Comparison of ENCODE assay signal across 8 mouse cellular contexts in genomic region chr2:35463372-35464088, GRCm38 (mm10). TPM values are rescaled to one million over a fixed set of nuclear protein-coding genes. Genes with fewer than 3 reads are reported as not detected.
DNase-seq lines count a peak whose midpoint lies in the region; ATAC-seq and TF ChIP-seq lines count a peak whose summit lies in the region.

No protein-coding gene starts in this region.

- peaks cover 0 to 3% of the 10 kb centered on the region in 2 experiments; a peak in 2 of 4 replicates for H3K36me3 ChIP-seq in MEL (ENCODE audit: control insufficient read depth in 1 of 2, insufficient read depth in 2 of 2, low read length in 2 of 2)
- no peaks in the 10 kb centered on the region for H3K36me3 ChIP-seq in forebrain, embryonic 13.5 days (ENCODE audit: poor library complexity, severe bottlenecking)
- H3K36me3 ChIP-seq in hindbrain, embryonic 12.5 days: no peaks in the 10 kb centered on the region
- H3K36me3 ChIP-seq in liver, embryonic 13.5 days: no peaks in the 10 kb centered on the region

- H3K27ac ChIP-seq in MEL (ENCODE audit: control insufficient read depth, low read depth, low read length): peak overlapping the region; percentile 75; the same call in 1 of the 2 replicates
- no peak overlapping the region for H3K27ac ChIP-seq in forebrain, embryonic 13.5 days
- H3K27ac ChIP-seq in hindbrain, embryonic 12.5 days: no peak overlapping the region
- H3K27ac ChIP-seq in liver, embryonic 13.5 days: peak overlapping the region; percentile 76

- H3K9ac ChIP-seq in MEL (ENCODE audit: control insufficient read depth, low read depth, low read length, poor library complexity, severe bottlenecking): peak overlapping the region; percentile 72
- no peak overlapping the region for H3K9ac ChIP-seq in forebrain, embryonic 13.5 days
- no peak overlapping the region for H3K9ac ChIP-seq in hindbrain, embryonic 12.5 days
- peak overlapping the region; percentile 79 for H3K9ac ChIP-seq in liver, embryonic 13.5 days

- no peaks in the 10 kb centered on the region for H3K9me3 ChIP-seq in MEL (replicated peaks; ENCODE audit: insufficient read depth, low read length)
- H3K9me3 ChIP-seq in forebrain, embryonic 13.5 days (replicated peaks): no peaks in the 10 kb centered on the region
- H3K9me3 ChIP-seq in hindbrain, embryonic 12.5 days (replicated peaks): no peaks in the 10 kb centered on the region
- no peaks in the 10 kb centered on the region for H3K9me3 ChIP-seq in liver, embryonic 13.5 days (replicated peaks)

- 0 out of 4 replicates have a peak, but pooled peaks of 1 of the 2 experiments have one; percentile 3 for TF ChIP-seq EP300 in MEL (IDR thresholded peaks at IDR 0.05; ENCODE audit: low read depth in 1 of 2, low read length in 2 of 2)

- TF ChIP-seq RAD21 in MEL (IDR thresholded peaks at IDR 0.05; ENCODE audit: low read depth, low read length): no peak

- H3K4me1 ChIP-seq in MEL (ENCODE audit: control insufficient read depth in 1 of 2, insufficient read depth in 2 of 2, low read length in 2 of 2): peaks cover 0 to 17% of the 10 kb centered on the region in 2 experiments; a peak in 2 of 4 replicates
- peaks cover 34% of the 10 kb centered on the region for H3K4me1 ChIP-seq in forebrain, embryonic 13.5 days
- H3K4me1 ChIP-seq in hindbrain, embryonic 12.5 days: peaks cover 23% of the 10 kb centered on the region; the same call in 1 of the 2 replicates
- peaks cover 58% of the 10 kb centered on the region for H3K4me1 ChIP-seq in liver, embryonic 13.5 days (replicated peaks)

- H3K27me3 ChIP-seq in MEL (ENCODE audit: control insufficient read depth in 1 of 2, insufficient read depth in 2 of 2, low read length in 2 of 2): no peaks in the 10 kb centered on the region
- peaks cover 21% of the 10 kb centered on the region for H3K27me3 ChIP-seq in forebrain, embryonic 13.5 days
- peaks cover 12% of the 10 kb centered on the region; the same call in 1 of the 2 replicates for H3K27me3 ChIP-seq in hindbrain, embryonic 12.5 days
- no peaks in the 10 kb centered on the region for H3K27me3 ChIP-seq in liver, embryonic 13.5 days

- peak in 1 of 2 experiments; percentile 63; a peak in 2 of 4 replicates for TF ChIP-seq POLR2A in MEL (IDR thresholded peaks at IDR 0.05; ENCODE audit: control insufficient read depth in 1 of 2, insufficient read depth in 1 of 2, low read depth in 1 of 2, low read length in 2 of 2, poor library complexity in 1 of 2)

- TF ChIP-seq CTCF in MEL (IDR thresholded peaks at IDR 0.05 in 2 of 3, conservative IDR thresholded peaks at IDR 0.05 in 1 of 3; ENCODE audit: control insufficient read depth in 1 of 3, insufficient read depth in 1 of 3, low read depth in 2 of 3, low read length in 3 of 3, poor library complexity in 1 of 3, severe bottlenecking in 1 of 3): no peak

- H3K4me3 ChIP-seq in MEL (ENCODE audit: control insufficient read depth in 1 of 2, insufficient read depth in 1 of 2, low read depth in 2 of 2, low read length in 2 of 2): peak overlapping the region; percentile 78 to 85
- H3K4me3 ChIP-seq in forebrain, embryonic 13.5 days: no peak overlapping the region
- no peak overlapping the region for H3K4me3 ChIP-seq in hindbrain, embryonic 12.5 days
- H3K4me3 ChIP-seq in liver, embryonic 13.5 days (replicated peaks): peak overlapping the region; percentile 14; the same call in 1 of the 2 replicates

- H3K4me2 ChIP-seq in forebrain, embryonic 13.5 days: peak overlapping the region; percentile 16
- peak overlapping the region; percentile 36 for H3K4me2 ChIP-seq in hindbrain, embryonic 12.5 days (replicated peaks)
- H3K4me2 ChIP-seq in liver, embryonic 13.5 days: peak overlapping the region; percentile 96

- DNase-seq in 3T3-L1 (ENCODE audit: low read depth, low spot score) (peak; percentile 48), MEL (ENCODE audit: low read depth, low spot score) (peak; percentile 96)
- DNase-seq in liver, embryonic 13.5 days: peak; percentile 73
- peak; percentile 77 for DNase-seq in thymus, postnatal 0 days (ENCODE audit: low spot score)
- DNase-seq in urinary bladder, postnatal 36 days (ENCODE audit: low spot score in 2 of 2): no peak

- WGBS in forebrain, embryonic 13.5 days: 19% methylated on average over 19 of the region's 19 CpGs
- 14% methylated on average over 19 of the region's 19 CpGs for WGBS in hindbrain, embryonic 12.5 days
- 9% methylated on average over 19 of the region's 19 CpGs for WGBS in liver, embryonic 13.5 days (ENCODE audit: insufficient replicate concordance)

- peaks cover 20% of the 10 kb centered on the region for H3K79me2 ChIP-seq in MEL (ENCODE audit: control insufficient read depth, insufficient read depth, low read length, poor library complexity)

- peak; percentile 53; the same call in 1 of the 2 replicates for ATAC-seq in forebrain, embryonic 13.5 days
- no peak for ATAC-seq in hindbrain, embryonic 12.5 days (ENCODE audit: low FRiP score)
- peak; percentile 62 for ATAC-seq in liver, embryonic 13.5 days (ENCODE audit: low read depth)
- peak; percentile 90 for ATAC-seq in monocyte, adult 5-6 weeks (replicated peaks; ENCODE audit: insufficient number of reproducible peaks, low FRiP score, low TSS enrichment, poor library complexity, severe bottlenecking)

TF ChIP-seq in MEL, 35 proteins besides CTCF, POLR2A, EP300 and RAD21:
- no peak for TF ChIP-seq ZNF384 (IDR thresholded peaks at IDR 0.05; ENCODE audit: low read depth, low read length)
- no peak for TF ChIP-seq GATA1 (IDR thresholded peaks at IDR 0.05; ENCODE audit: low read depth, low read length)
- no peak for TF ChIP-seq MAX (IDR thresholded peaks at IDR 0.05; ENCODE audit: low read length)
- TF ChIP-seq POLR2AphosphoS5 (IDR thresholded peaks at IDR 0.05; ENCODE audit: borderline replicate concordance, low read depth, low read length): no peak
- TF ChIP-seq SMC3 (IDR thresholded peaks at IDR 0.05; ENCODE audit: low read depth, low read length): no peak
- TF ChIP-seq MEF2A (IDR thresholded peaks at IDR 0.05; ENCODE audit: extremely low read depth, insufficient replicate concordance, low read depth, low read length, poor library complexity, severe bottlenecking): no peak
- TF ChIP-seq ZMIZ1 (IDR thresholded peaks at IDR 0.05; ENCODE audit: low read depth, low read length): peak; percentile 67
- TF ChIP-seq RCOR1 (IDR thresholded peaks at IDR 0.05; ENCODE audit: low read depth, low read length): no peak
- no peak for TF ChIP-seq POLR2AphosphoS2 (IDR thresholded peaks at IDR 0.05; ENCODE audit: low read length)
- TF ChIP-seq ZC3H11A (IDR thresholded peaks at IDR 0.05; ENCODE audit: low read depth, low read length): no peak
- TF ChIP-seq GABPA (IDR thresholded peaks at IDR 0.05; ENCODE audit: low read depth, low read length): no peak
- peak; percentile 66 for TF ChIP-seq SIN3A (IDR thresholded peaks at IDR 0.05; ENCODE audit: low read length)
- no peak for TF ChIP-seq MAFK (IDR thresholded peaks at IDR 0.05; ENCODE audit: borderline replicate concordance, low read depth, low read length)
- peak; percentile 15; the same call in 1 of the 2 replicates for TF ChIP-seq TCF12 (IDR thresholded peaks at IDR 0.05; ENCODE audit: low read depth, low read length)
- TF ChIP-seq BHLHE40 (IDR thresholded peaks at IDR 0.05; ENCODE audit: borderline replicate concordance, low read depth, low read length): no peak
- no peak for TF ChIP-seq TAL1 (IDR thresholded peaks at IDR 0.05; ENCODE audit: low read length)
- peak; percentile 65 for TF ChIP-seq MXI1 (IDR thresholded peaks at IDR 0.05; ENCODE audit: low read depth, low read length)
- no peak for TF ChIP-seq ZKSCAN1 (IDR thresholded peaks at IDR 0.05; ENCODE audit: low read depth, low read length)
- peak; percentile 82 for TF ChIP-seq MAZ (IDR thresholded peaks at IDR 0.05; ENCODE audit: low read depth, low read length)
- TF ChIP-seq USF1 (IDR thresholded peaks at IDR 0.05; ENCODE audit: low read depth, low read length): no peak
- no peak for TF ChIP-seq UBTF (IDR thresholded peaks at IDR 0.05; ENCODE audit: borderline replicate concordance, insufficient read depth, low read depth, low read length)
- no peak for TF ChIP-seq HCFC1 (IDR thresholded peaks at IDR 0.05; ENCODE audit: low read depth, low read length)
- TF ChIP-seq MYB (IDR thresholded peaks at IDR 0.05; ENCODE audit: low read depth, low read length): no peak
- no peak for TF ChIP-seq KAT2A (conservative IDR thresholded peaks at IDR 0.05; ENCODE audit: low read depth, low read length)
- no peak for TF ChIP-seq CHD1 (IDR thresholded peaks at IDR 0.05; ENCODE audit: low read depth, low read length)
- no peak for TF ChIP-seq NRF1 (IDR thresholded peaks at IDR 0.05; ENCODE audit: insufficient read depth, low read depth, low read length, poor library complexity, severe bottlenecking)
- no peak for TF ChIP-seq CHD2 (IDR thresholded peaks at IDR 0.05; ENCODE audit: low read length)
- peak; percentile 51; the same call in 1 of the 2 replicates for TF ChIP-seq TBP (IDR thresholded peaks at IDR 0.05; ENCODE audit: low read depth, low read length)
- peak; percentile 29 for TF ChIP-seq ELF1 (IDR thresholded peaks at IDR 0.05; ENCODE audit: low read depth, low read length)
- no peak for TF ChIP-seq JUND (IDR thresholded peaks at IDR 0.05; ENCODE audit: low read depth, low read length)
- TF ChIP-seq NELFE (IDR thresholded peaks at IDR 0.05; ENCODE audit: low read depth, low read length): peak; percentile 52
- TF ChIP-seq ETS1 (IDR thresholded peaks at IDR 0.05; ENCODE audit: low read depth, low read length): peak; percentile 28
- TF ChIP-seq USF2 (IDR thresholded peaks at IDR 0.05; ENCODE audit: borderline replicate concordance in 1 of 2, insufficient read depth in 1 of 2, low read depth in 1 of 2, low read length in 2 of 2): no peak
- 0 out of 2 replicates have a peak, but pooled peaks have one; percentile 37 for TF ChIP-seq MYC (IDR thresholded peaks at IDR 0.05; ENCODE audit: low read depth, low read length)
- TF ChIP-seq E2F4 (IDR thresholded peaks at IDR 0.05; ENCODE audit: borderline replicate concordance, low read depth, low read length): no peak

RNA-seq across cellular contexts. Expression of gene Ggta1, which starts 0.5 kb away (rescaled TPM):
- total RNA-seq in MEL (2012; rRNA removed): 23.6 and 30.7 TPM in 2 replicates
- 10 to 100 TPM in 1 of 2 experiments, not detected in 1; 29.2 TPM for polyA plus RNA-seq in MEL (2012; ENCODE audit: insufficient read depth in 1 of 2, insufficient read length in 2 of 2, low read depth in 1 of 2, low replicate concordance in 2 of 2, missing spikeins in 1 of 2)
- 4.1 and 4.7 TPM in 2 replicates for polyA plus RNA-seq in forebrain, embryonic 13.5 days (2015; fragmentation: Nextera tagmentation; extraction: Ambion mirVana)
- 6.4 and 7.6 TPM in 2 replicates for polyA plus RNA-seq in hindbrain, embryonic 12.5 days (2016; fragmentation: Nextera tagmentation; extraction: Ambion mirVana)
- polyA plus RNA-seq in liver, embryonic 13.5 days (2015; fragmentation: Nextera tagmentation; extraction: Ambion mirVana): 7.8 and 9.4 TPM in 2 replicates
- 133 to 163 TPM (median 146 TPM) in 3 replicates for total RNA-seq in monocyte, adult 5-6 weeks (2017)
- polyA plus RNA-seq in thymus, postnatal 0 days (2015; fragmentation: Nextera tagmentation; extraction: Ambion mirVana): 26.2 and 27.3 TPM in 2 replicates

Comparison
In these comparisons a context has a peak if more than half of its experiments do, and no peak if none do; other contexts are left out.
1. DNase-seq: peak in 3T3-L1 (single experiment), MEL (single experiment), liver, embryonic 13.5 days (single experiment) and thymus, postnatal 0 days (single experiment); none in urinary bladder, postnatal 36 days (0 of 2).
2. H3K27ac ChIP-seq: peak in MEL (single experiment) and liver, embryonic 13.5 days (single experiment); none in forebrain, embryonic 13.5 days (single experiment) and hindbrain, embryonic 12.5 days (single experiment).
3. H3K4me3 ChIP-seq: peak in MEL (2 of 2) and liver, embryonic 13.5 days (single experiment); none in forebrain, embryonic 13.5 days (single experiment) and hindbrain, embryonic 12.5 days (single experiment).
4. H3K9ac ChIP-seq: peak in MEL (single experiment) and liver, embryonic 13.5 days (single experiment); none in forebrain, embryonic 13.5 days (single experiment) and hindbrain, embryonic 12.5 days (single experiment).
5. H3K4me2 ChIP-seq: peak in every context shown above with its lines; median percentile 96 in liver, embryonic 13.5 days; 36 in hindbrain, embryonic 12.5 days; 16 in forebrain, embryonic 13.5 days.